Mouse (Mus musculus) layer of hippocampus, postnatal 36 days (tissue): ENCODE data around the gene Lingo1. TPM values are rescaled to one million over a fixed set of nuclear protein-coding genes. Genes with fewer than 3 reads are reported as not detected.

Source experiments
- DNase-seq, 2 experiments: peaks; one replicate each; pipeline ENCODE4 v3.0.0; 2022
- total RNA-seq, 2 experiments: library from RNA; stranded (reverse); gene quantifications; 2 replicates each; pipeline ENCODE4 v1.2.3; 2021

Lingo1 gene
- total RNA-seq, 2 experiments from 2014 or later, result 235 to 257 TPM

- no peak for DNase-seq
Measured at GRCm38 (mm10) chr9:56669605-56670221, 126.6 kb downstream of the Lingo1 start.

DNA sequence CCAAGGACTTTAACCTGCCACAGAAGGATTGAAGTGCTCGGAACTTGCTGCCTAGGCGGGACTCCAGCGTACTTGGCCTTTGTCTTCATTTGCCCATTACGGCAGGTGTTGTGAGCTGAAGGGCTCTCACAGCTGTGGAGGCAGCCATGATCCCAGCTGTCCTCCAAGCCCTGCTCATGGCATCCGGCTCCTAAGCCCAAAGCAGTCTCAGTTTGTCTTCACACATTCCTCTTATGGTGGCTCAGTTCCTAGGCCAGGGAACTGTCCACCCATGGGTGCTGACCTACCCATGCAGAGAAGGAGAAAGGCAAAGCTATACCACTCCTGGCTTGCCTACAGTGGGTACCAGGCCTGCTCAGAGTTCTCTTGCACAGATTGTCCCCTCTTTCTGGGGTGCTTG lies 132.1 kb downstream of the Lingo1 start:
- no peak for DNase-seq

- peak in 1 of 2 experiments; percentile 39 for DNase-seq
Measured at GRCm38 (mm10) chr9:56662946-56663345, 133.3 kb downstream of the Lingo1 start.

DNA sequence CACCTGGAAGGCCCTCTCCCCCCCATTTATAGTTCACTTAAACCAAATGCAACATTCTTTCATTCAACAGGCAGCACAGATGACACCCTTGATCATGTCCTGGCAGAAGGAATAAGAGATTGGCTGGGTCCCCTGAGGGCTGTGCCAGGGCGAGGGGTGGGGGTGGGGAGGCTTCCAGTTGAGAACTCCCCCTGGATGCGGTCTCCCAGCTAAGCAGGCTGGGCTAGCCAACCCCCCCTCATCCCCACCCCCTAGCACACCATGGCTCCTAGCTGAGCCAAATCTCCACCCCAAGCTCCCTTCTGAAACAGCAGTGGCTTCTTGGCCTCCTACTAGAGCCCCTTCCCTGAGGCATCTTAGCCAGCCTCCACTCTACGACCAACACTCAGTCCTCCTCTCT lies 133.9 kb downstream of the Lingo1 start:
- no peak for DNase-seq

GRCm38 (mm10) chr9:56661217-56661840 lies 134.9 kb downstream of the Lingo1 start:
- no peak for DNase-seq

GRCm38 (mm10) chr9:56658580-56658979 lies 137.7 kb downstream of the Lingo1 start:
- DNase-seq, result no peak

DNA sequence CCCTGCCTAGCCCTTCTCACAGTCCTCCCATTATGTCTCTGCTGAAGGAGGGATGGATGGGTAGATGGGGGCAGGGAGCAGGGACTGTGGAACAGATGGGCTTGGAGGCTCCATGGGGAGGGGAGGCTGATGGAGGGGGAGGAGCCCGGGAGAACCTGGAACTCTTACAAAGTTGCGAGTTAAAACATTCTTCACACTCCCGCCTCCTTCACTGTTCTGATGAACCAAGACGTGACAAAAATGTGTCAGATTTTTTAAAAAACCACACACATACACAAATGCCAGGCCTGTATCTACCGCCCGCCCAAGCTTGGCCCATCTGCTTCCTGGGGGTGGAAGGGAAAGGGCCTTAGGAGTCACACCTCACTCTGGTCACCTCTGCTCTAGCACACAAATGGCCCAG lies 138.3 kb downstream of the Lingo1 start:
- DNase-seq, result peak; percentile 80 to 81

DNA sequence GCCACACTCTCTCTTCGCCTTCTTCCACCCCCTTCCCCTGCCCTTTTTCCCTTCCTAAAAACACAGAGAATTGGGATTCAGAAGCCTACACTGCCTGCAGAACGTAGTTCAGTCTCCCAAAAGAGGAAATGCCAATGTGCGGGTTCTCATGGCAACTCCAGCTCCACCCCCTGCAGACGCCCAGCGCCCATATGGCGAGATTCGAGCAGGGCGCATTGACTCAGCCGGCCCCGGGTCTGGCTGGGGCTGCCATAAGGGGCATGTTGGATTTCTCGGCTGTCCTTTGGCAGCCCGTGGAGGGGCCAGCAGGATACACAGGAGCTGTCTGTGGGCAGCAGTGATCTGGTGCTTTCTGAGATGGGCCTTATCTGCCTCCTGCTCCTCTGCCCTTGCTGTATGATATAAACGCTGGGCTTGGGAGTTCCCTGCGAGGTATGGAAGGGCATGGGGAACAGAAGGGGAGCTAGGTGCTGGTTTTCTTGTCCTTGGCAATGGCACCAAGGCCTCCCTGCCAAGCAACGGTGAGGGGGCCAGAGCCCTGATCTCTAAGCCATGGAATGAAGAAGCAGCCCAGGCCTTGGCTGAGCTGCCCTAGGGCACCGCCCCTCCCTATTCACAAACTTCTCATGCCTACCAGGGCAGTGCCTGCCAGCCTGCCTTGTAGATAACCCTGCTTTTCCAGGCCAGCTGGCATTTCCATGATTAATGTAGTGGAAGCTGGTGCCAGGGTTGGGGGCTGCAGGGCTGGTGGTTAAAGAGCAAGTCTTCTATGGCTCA lies 139.3 kb downstream of the Lingo1 start:
- peak; percentile 82 to 83 for DNase-seq

DNA sequence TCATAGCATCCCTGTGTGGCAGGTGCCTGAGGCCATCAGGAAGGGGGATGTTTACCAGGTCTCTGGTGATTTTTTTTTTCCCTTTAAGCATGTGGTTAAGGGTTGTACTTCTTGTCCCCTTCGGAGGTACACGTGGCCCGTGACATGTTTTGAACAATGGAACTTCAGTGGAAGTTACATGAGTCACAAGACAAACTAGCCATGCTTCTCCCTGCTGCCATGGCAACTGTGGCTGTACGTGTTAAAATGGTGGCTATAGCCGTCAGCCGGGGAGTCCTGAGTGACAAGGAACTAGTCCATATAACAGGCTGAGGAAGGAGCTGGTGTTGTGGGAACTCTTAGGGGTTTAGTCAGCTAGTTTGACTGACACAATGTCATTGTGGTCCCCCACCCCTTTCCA lies 141.1 kb downstream of the Lingo1 start:
- DNase-seq, result no peak

GRCm38 (mm10) chr9:56652551-56652950 lies 143.7 kb downstream of the Lingo1 start:
- DNase-seq, result no peak

- no peak for DNase-seq
Measured at GRCm38 (mm10) chr9:56651586-56651985, 144.7 kb downstream of the Lingo1 start.

DNA sequence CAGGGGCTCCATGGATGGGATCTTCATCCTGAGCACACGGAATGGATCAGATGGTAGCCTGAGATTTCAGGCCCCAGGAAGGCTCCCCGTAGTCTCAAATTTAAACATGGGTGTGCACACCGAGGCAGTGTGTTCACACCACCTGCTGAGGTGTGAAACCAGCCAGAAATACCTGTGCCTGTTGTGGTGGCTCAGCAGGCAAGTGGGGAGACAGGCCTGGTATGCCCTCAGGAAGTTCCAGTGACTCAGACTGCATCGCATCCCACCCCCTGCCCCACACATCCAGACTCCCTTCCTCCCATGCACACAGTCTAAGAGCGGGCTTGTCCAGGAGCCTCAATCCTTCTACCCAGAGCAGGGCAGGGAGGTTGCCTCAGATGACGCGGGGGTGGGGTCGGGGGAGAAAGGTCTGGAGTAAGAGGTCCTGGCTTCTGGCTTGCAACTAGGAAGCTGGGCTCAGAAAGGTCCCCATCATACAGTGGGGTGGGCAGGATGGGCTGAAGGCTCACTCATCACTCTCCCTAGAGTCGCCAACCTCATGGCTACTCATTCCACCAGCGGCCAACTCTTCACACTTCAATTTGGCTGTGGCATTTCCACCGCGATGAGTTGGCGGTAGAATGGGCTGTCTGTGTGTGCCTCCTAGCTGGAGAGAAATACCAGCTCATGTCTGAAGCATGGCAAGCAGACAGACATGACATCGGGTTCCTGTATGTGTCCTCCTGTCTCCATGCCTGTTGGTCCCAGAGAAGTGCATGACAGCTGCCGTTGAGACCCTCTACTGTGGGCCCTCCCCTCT lies 149.8 kb downstream of the Lingo1 start:
- no peak for DNase-seq

- no peak for DNase-seq
Measured at GRCm38 (mm10) chr9:56643474-56643873, 152.8 kb downstream of the Lingo1 start.

- DNase-seq, result no peak
Measured at GRCm38 (mm10) chr9:56638226-56638905, 157.9 kb downstream of the Lingo1 start.

GRCm38 (mm10) chr9:56637403-56637857 lies 158.8 kb downstream of the Lingo1 start:
- DNase-seq, result peak; percentile 68 to 69

DNA sequence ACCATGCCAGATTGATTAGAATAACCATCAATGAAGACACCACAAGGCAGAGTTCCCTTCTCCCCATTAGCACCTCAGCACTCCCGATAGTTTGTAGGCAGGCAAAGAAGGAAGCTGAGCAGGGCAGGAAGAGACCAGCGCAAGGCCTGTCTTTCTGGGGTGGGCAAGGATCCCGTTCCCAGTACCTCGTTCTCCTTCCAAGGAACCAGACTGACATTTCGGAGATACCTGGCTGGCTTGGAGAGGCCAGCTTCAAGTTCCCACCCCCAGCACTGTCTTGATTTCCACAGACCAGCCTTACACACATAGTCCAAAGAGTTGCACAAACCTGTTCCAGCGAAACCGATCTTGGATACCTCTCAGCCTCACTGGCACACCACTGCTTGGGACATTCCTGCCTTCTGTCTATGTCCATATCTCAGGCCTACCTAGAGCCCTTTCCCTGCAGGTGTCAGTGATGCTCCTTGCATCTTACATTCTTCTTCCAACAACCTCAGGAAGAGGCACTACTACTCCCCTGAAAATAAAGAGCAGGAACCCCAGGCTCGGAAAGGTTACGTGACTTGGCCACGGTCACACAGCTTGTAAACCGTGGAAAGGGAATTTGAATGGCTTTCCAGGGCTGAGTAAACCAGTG lies 159.4 kb downstream of the Lingo1 start:
- DNase-seq, result no peak

GRCm38 (mm10) chr9:56636214-56636613 lies 160.1 kb downstream of the Lingo1 start:
- DNase-seq, result peak; percentile 88 to 89

DNA sequence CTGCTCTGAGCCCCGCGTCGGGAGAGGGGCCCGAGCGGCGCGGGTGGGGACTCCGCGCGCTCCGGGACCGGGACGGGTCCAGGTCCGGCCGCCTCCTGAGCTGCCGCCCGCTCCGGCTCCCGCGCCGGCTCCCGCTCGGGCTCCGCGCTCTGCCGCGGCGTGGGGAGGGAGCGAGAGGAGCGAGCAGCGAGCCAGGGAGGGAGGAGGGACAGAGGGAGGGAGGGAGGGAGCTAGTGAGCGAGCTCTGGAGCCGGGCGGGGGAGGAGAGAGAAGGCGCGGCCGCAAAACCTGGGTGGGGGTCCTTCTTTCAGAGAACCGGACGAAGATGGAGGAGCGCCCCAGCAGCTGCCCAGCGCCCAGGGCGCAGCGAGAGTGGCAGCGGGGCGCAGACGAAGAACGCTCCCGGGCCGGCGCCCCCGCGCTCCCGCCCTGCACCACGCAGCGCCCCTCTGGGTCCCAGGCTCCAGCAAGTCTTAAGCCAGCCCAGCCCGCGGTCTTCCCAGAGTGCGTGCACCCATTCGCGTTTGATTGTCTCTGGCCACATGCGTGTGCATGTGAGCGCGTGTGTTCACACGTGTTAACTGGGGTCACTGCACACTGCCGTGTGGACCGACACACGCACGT lies 160.7 kb downstream of the Lingo1 start:
- DNase-seq, result peak; percentile 62 to 66

DNA sequence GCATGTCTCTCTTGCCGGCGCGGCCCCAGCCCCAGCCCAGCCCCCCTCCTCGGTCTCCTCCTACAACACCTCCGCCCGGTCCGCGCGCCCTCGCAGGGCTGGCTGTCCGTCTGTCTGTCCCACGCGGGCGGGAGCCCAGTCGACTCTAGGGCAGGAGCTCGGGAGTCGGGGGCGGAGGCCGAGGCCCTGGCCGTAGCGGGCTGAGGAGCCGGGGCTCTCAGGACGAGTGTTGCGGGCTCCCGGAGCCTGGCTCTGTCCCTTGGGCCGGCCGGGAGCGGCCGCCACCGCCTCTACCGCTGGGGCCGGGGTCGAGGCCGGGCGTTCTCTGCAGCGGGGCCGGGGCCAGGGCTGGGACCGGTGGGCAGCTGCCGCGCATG lies 161.2 kb downstream of the Lingo1 start:
- no peak for DNase-seq

GRCm38 (mm10) chr9:56634406-56635120 lies 161.7 kb downstream of the Lingo1 start:
- no peak for DNase-seq
